Mouse (Mus musculus) embryonic fibroblast, embryonic 13.5 days (primary cell): ENCODE results near the gene Insrr.

Experiments used
- CTCF ChIP-seq: IDR thresholded peaks from 2 replicates; pipeline ENCODE4 v1.5.1; 2011; ENCODE audit warnings: mild to moderate bottlenecking, control low read depth, low read length, moderate library complexity, borderline replicate concordance; ENCODE audit not compliant: insufficient read depth
- POLR2A ChIP-seq: IDR thresholded peaks from 2 replicates; pipeline ENCODE4 v1.6.1; 2011; ENCODE audit warnings: low read depth, mild to moderate bottlenecking, control low read depth, low read length, moderate library complexity

- TF ChIP-seq CTCF: no peak
- TF ChIP-seq POLR2A: no peak
These were observed 17.7 kb upstream of the Insrr start for GRCm38 (mm10) chr3:87779086-87779485.
